Mouse (Mus musculus): ENCODE data around the gene Ogfod2.

Gene Ogfod2

DNA sequence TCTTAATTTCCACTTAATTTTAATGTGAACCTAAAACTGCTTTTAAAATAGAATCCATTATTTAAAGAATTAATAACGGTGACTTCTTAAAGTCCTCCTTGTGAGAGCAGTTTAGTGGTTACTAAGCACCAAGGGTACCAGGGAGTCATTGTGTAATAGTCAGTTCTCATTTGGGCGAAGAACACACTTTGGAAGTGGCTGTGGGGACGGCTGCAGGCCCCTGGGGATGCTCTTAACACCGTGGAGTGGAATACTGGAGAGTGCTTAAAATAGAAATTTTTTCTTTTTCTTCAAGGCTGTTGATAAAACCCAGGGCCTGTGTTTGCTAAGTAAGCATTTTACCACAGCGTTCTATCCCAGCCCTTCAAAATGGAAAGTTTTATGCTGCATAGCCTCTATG, 43.8 kb downstream of the Ogfod2 start:
- DNase-seq = no peak

GRCm38 (mm10) chr5:124158305-124158704, 46.2 kb downstream of the Ogfod2 start:
- peak in 1 of 2 experiments; percentile 41 for DNase-seq

- no peak for DNase-seq
Measured at GRCm38 (mm10) chr5:124159453-124159852, 47.4 kb downstream of the Ogfod2 start.

DNA sequence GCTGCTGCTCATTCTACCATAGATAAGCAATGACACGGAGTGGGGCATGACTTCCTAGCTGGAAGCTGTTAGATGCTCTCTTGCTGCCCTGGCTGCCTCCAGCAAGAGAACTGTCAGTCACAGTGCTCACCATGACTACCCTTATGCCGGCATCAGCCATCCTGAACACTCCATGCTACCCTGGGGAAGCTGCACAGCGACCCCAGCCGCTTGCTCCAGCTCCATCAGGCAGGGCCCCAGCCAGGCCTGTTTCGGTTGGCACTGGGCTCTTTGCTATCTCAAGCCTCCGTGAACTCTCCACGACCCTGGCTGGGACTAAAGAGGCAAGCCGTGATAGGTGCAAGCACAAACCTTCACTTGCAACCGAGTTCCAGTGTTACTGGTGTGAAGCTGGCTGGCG, 49.7 kb downstream of the Ogfod2 start:
- DNase-seq = no peak

DNA sequence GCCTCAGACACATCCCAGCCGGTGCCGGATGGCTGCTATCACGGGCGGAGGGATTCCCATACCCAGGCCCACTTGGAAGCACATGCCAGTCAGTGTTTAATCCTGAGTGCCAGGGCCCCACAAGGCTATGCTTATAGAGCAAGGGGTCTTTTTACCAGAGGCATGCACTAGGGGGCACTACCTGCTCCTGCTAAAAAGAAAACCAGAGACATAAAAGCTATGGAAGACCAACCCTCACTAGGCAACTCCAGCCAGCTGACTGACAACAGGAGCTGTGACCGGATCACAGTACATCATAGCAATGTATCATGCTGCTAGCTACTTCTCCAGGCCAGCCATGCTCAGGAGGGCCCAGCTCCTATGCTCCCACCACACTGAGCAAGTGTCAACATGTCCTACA, 50.5 kb downstream of the Ogfod2 start:
- DNase-seq = peak; percentile 77 to 80

DNA sequence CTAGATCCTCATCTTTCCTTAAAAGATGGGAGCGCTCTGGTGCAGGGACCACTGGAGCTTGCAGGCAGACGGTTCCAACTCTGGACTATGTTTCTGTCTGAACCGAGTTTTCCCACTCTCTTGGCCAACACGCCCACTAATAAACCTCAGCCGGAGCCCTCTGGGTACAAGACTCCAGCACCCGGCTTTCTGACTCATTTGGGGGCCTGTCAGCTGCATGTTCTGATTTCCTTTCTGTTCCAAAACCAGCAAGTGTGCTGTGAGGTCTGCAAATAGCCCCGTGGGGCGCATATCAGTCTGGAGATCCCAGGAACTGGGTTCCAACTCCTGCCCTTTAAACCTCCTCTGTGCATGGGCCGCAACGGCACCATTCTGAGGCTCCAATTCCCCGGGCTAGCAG, 51.3 kb downstream of the Ogfod2 start:
- DNase-seq = no peak
